Mouse (Mus musculus): ENCODE measurements at regions not wholly inside any gene's neighbourhood (a gene's known extent, or its start where the extent isn't known, plus 50 kb on each side); places are given as distances from the start of the nearest gene placed in this dataset.

DNA sequence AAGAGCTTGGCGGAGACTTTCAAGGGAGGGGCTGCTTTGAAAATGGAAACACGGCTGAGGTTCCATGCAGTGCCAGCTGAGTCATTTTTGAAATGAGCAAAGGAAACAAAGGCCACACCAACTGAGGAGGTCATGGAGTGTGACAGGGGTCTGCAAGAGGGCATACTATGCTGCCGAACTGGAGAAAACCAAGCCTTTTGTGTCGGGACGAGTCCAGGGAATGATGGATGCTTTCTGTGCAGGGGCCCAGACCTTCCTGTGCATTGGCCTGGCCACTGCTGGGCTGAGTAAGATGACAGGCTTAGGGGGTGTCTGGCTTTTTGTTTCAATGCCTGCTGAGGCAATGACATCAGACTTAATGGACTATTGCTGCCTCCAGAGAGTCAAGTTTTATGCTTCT, 203.8 kb upstream of the Ubash3b start:
- no peak for DNase-seq

DNA sequence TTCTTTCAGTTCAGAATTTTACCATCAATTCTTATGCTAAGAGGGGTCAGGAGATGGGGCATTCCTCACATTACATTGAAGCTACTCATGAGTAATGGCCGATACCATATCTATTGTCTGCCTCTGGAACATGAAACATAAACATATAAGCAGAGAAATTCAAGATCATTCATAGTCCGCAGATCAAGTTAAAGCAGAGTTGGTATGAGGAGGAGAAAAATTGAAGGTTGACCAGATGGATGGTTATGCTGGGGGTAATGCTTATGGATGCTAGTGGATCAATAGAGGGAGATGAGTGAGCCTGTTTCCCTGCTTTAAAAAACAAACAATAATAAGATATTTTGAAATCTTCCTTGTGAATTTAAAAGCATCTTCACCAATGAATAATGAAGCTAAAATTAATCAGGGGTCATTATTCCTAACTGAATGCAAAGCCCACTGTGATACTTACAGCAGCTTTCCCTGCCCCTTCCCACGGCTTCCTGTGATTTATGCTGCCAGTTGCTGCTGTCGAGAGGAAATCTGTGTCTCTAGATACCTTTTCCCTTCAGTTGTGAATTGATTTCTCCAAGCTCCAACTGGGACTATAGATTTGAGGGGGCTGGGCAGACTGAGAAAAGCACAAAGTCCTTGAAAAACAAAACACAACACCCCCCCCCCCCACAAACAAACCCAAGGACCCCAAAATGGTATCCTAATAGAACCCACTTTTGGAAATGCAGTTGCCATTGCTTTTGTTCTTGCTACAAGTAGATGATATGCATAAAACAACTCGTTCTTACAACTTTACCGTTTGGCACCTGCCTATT, 203.1 kb upstream of the Ubash3b start:
- no peak for DNase-seq

DNA sequence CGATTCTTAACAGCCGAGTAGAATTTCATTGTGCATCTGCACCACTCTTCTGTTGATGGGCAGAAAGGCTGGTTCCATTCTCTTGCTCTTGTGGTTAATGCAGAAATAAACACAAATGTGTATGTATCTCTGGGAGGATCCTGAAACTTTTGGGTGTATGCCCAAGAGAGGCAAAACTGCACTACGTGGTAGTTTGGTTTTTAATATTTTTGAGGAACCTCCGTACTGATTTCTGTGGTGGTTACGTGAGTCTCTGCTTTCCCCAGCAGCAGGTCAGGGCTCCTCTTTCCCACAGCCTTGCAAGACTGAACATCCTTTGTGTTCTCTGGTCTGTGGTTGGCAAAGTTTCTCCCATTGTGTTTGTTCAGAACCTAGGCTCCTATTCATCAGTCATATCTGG, 198.9 kb upstream of the Ubash3b start:
- no peak for DNase-seq

DNA sequence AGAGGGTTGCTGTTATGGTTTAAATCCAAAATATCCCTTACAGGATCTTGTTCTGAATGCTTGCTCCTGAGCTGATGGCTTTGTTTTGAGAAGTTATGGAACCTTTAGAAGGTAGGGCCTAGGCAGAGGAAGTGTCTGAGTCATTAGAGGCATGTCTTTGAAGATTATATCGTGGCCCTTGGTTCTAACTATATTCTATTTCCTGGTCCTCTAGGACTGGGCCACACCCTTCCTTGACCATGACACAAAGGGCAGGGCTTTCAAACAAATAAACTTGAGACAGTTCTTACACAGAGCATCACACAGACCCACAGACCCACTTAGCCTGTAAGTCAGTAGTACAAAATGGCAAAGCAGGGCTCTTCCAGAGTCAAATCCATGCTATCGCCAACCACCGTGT, 197.8 kb upstream of the Ubash3b start:
- no peak for DNase-seq

DNA sequence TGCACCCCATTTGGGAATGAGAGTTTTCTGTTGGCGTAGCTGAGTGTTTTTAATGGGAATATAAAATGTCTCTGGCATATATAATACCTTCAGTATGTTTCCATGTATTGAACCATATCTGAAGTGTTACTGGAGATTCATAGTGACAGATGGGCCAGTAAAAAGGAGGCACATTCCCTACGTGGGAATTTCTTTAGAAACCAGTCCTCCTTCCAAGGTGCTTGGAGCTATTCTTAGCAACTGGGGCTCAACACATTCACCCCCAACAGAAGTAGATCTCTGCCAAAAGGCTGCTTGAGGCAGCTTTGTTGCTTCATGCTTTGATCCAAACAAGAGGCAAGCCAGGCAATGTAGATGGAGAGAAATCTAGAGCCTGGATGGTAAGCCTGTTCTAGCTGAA, 183.8 kb upstream of the Ubash3b start:
- no peak for DNase-seq

DNA sequence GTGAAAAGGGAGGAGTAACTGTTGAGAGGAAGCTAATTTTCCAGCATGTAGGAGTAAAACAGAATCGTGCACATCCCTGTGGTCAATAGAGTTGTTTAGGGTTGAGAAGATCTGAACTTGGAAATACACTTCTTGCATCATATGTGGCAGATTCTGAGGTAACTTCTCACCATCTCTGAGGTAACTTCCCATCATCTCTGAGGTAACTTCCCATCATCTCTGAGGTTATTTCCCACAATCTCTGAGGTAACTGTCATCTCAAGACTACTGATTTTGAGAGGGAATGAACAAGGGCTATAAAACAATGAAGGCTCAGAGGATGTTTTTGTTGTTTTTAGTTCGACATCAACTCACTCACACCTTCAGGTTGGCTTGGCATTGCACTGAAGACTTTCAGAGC, 175.9 kb upstream of the Ubash3b start:
- no peak for DNase-seq

DNA sequence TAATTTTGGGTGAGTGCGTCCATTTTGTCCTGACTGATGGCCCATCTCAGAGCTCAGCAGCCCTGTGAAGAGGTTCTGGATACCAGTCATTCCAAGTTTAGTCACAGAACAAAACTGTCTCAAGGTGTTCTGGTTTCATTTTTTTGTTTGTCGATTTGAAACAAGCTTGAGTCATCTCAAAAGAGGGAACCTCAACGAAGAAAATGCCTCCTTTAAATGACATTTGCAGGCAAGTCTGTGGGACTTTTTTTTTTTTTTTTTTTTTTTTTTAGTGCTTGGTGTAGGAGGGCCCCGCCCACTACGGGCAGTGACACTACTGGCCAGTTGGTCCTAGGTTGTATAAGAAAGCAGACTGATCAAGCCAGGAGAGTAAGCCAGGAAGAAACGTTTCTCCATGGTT, 175.3 kb upstream of the Ubash3b start:
- no peak for DNase-seq

DNA sequence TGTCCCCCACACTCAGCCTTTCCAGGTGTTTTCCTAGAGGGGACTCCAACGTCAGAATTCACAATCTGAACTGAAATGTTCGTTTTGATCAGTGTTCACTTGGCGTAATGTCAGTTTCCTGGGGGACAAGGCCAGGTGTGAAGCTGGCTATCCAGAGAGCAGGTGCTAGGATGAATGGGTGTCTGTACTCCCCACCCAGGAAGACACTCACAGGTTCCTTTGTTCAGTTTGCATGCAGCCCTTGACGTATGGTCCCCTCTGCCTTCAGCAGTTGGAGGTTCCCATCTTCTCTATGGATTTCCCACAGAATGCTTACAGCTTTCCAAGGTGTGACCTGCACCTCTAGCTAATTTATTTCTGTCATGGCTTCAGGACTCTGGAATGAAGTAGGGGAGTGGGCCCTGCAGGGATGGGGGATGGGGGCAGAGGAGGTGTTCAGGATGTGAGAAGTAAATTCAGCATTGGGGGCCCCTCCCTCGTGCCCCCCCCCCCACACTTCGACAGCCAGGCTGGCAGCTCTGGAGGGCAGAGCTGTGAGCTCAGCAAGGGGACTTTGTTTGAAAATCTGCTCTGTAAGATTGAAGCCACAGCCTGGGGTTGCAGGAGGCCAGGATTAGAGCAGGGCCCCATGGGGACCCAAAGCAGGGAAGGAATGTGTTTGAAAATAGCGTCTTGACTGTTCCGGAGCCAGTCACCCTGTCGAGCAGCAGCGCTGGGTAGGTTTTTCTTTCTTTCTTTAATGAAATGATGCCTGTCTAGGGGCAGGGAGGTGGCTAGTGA, 173.2 kb upstream of the Ubash3b start:
- DNase-seq, result no peak

DNA sequence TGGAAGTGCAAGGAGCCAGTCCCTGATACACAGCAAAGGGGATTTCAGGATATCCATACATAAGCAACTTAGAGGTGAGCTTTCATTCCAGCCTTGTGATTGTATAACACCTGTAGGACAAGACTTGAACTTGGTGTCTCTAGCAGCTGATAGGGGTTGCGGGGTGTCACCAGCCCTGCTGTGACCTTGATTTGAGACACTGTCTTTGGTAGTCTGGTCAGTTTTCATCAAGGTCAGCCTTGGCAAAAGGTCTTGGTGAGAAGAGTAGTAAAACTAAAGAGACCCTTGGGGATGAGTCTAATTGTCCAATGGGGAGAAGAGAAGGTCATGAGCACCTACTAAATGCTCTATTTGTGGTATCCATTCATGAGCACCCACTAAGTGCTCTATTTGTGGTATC, 172.0 kb upstream of the Ubash3b start:
- no peak for DNase-seq

DNA sequence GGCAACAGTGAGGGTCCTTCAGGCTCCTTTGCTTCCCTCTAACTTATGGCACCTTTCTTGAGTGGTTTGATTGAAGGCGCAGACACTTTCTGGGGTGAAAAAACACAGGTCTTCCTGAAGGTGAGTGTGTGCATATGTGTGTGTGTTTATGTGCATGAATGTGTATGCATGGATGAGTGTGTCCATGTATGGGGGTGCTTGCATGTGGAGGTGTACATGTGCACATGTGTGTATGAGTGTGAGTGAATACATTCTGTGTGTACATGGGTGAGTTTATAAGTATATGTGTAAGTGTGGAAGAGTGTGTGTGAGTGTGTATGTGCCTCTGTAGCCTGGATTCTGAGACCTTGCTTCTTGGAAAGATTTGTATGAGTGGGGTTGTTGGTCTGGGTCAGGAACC, 167.5 kb upstream of the Ubash3b start:
- no peak for DNase-seq

DNA sequence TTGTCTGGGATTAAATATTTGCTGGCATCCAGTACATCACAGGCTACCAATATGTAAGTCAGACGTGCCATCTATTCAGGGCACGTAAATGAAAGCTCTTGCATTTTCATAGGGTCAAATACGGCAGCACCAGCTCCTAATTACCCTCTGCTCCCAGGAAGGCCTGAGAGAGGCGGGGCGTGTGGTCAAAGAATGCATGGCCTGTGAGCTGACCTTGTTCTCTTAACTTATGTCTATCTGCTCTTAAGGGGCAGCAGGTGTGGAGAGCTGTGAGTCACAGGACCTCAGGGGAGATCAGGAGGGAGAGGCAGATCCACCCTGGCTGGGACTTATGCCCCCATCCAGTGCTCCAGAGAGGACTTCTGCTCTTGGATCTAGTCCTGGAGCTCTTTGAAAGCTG, 167.0 kb upstream of the Ubash3b start:
- no peak for DNase-seq

DNA sequence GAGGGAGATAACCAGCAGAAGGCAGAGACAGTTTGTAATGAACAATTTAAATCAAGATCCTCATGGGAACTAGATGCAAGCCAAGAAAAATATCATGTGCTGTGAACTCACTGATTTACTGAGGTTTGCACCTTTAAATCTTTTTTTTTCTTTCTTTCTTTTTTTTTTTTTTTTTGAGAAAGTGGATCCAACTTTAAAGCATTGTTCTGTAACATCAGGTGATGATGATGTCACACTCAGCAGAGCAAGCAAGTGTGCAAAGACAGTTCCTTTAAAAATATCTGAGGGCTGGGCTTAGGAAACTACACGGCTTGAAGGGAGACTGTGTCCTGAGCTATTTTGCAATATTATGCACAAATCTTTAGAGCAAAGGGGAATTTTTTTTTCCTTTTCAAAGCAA, 166.6 kb upstream of the Ubash3b start:
- DNase-seq, result no peak

DNA sequence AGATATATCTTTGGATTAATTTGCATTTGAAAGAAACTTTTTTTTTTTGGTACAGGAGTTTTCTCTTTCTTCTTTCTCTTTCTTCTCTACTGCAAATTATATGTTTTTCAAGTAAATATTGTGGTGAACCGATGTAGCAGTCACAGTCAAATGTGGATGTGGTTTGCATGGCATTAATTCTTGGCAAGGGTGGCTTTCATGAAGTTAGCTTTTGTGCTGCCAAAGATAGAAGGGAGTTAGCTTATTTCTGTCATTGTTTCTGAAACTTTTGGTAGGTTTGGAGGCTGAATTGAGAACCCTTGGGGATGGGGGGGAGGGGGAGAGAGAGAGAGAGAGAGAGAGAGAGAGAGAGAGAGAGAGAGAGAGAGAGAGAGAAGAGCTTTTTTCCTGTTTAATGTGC, 166.1 kb upstream of the Ubash3b start:
- no peak for DNase-seq

DNA sequence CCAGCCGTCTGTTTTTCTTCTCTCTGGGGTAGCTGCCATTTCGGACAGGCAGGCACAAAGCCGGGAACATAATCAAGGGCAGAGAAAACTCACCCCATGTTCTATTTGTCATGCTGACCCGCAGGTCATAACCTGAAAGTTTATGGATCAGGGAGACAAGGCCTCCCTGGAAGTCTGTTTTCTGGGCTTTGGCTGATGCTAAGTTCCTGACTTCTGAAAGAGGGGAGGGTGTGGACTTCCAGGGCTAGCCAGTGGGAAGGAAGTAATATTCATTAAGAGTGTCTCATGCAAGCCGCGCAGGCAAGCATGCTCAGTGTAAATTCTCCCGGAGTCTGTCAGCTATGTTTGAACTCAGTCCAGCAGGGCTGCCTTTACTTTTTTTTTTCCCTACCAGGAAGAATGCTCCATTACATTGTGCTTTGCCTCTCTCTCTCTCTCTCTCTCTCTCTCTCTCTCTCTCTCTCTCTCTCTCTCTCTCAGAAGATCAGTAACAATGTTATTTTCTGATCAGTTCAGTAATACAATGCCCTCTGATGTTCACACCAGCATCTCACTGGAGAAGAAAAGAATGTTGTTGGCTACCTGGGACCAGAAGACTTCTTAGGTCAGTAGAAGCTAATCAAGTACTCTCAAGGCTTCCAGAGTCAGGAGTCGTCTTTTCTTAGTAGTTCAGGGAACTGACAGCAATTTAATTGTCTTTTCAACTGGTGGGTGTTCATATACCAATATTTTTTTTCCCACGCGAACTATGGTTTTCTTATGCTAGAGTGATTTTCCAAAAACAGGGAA, 165.5 kb upstream of the Ubash3b start:
- DNase-seq, result peak; percentile 20 to 49

DNA sequence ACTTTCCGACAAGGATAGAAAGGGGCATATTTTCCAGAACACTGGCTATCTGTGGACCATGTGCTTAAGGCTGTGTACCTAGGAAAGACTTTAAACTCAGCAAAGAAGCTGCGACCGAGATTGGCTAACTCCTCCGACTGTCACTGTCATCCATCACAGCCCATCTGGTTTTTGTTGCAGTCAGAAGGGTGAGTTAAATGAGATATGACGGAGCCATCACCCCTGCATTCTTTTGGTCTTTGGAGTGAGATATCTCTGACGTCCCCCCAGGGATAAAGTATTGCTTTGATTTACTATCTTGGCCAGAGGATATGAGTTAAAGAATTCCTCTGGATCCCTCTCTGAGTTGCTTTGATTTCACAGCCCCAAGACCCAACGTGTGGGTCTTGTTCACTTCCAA, 160.0 kb upstream of the Ubash3b start:
- no peak for DNase-seq

DNA sequence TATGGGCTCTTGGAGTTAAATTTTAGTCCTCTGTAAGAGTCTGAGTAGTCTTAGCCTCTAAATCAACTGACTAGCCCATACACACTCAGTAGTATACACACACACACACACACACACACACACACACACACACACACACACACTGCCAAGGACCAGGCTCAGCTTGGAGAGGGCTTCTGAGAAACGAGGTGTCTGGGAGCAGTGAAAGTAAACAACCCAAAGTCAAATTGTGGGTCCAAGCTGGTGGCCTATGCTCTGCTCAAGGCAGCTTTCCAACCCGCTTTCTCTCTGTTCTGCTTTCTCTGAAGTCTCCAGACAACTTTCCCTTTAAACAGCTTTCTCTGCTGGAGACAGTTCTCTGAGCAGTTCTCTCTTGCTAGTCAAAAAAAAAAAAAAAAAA, 157.6 kb upstream of the Ubash3b start:
- no peak for DNase-seq

DNA sequence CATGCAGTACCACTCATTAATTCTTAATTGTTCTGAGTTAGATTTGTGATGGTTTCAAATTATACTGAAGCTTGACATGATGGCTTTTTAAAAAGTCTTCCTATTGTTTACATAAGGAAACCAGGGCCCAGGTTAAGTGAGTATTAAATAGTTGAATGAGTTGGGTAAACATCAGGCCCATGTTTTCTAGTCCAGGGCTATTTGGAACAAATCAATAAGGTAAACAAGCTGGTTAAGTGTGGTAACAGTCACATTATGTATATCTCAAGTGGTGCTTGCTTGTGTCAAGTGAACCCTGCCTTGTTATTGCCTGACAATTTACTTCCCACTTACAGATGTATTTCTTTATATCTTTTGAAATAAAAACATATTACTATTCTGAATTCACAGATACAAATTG, 144.7 kb upstream of the Ubash3b start:
- DNase-seq, result no peak

DNA sequence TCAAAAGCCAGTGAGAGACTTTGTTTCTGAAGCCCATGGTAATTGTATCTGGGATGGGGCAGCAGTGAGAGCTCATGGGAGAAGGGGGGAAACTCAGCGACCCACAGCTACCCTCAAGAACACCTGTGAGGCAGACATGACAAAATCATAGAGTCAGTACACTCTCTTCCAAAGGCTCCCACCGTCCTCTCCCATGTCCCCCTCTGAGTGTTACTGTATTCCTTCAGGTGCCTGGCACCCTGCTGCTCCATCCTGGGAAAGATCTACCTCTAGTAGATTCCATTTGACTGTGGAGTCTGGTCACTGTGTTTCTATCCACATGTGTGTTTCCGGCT, 142.0 kb upstream of the Ubash3b start:
- DNase-seq, result no peak

DNA sequence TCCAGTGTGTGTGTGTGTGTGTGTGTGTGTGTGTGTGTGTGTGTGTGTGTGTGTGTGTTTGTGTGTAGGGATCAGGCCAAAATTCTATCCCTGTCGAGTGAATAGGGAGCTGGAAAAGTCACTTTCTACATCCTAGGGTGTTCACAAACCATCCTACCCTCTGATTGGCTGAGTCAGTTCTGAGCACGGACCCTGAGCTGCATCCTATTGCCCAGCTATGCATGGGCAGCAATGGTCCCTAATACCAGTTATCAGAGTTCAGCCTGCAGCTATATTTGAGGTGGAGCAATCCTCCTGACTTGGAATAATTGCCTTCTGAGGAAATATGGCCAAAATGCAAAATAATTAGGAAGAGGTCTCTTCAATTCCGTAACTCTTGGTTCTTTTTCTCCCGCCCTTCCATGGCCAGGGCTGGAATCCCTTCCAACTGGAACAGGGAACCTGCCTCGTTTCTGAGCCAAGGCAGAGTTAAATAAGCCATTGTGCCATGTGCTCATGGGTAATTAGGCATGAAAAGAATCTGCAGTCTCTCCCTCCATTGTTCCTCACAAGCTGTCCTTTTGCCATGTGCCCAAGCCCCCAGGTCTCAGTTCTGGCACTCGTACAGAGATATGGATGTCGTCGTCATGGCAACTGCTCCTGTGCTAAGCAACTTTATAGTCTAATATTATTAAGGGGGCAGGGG, 141.5 kb upstream of the Ubash3b start:
- DNase-seq, result no peak

DNA sequence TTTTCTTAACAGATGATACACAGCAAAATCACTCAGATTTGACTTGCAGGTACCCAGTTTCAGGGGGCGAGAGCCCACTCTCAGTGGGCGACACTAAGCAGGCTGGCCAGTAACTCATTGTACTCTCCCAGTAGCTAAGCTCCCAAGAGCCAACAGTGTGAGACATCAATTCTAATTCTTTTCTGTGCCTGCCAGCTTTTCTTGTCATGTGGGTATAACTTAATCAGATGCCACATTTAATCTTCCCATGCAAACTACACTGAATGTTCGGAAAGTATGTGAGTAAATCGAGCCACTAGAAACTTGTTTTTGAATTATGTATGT, 124.6 kb upstream of the Ubash3b start:
- no peak for DNase-seq

DNA sequence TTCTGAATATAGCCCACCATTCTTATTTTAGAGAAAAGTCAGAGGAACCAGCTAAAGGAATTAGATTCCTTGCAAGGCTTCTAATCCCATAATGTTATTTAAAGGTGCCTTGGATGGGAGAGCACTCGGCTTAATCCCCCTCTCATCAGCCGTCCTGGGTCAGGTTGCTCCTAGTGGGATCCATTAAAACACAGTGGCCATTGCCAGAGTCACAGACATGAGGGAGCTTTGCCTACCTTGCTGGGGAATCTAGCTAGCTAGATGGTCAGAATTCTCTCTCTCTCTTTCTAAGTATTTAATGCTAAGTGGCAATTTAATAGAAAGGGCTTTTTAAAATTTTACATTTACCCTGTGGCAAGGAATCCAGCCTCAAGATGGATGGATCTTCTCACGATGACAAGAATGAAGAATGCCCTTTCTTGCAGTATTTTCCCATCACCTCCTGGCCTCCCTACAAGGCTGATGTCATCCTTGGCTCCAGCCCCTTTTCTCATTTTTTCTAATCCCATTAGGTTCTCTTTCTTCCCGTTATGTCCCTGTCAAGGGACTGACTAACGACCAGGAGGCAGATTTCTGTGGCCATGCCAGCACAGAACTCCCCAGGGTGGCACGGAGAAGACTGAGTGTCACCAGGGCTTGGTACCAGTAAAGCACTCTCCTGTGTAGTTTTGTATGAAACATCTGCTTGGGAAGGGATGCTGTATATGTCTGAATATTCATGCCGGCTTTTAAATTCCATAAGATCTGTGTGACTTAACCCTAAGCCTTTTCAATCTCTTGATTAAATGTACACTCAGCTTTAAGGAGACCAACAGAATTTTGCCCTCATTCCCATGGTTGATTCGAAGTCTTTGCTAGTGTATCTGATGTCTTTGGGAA, 124.0 kb upstream of the Ubash3b start:
- DNase-seq, result no peak

DNA sequence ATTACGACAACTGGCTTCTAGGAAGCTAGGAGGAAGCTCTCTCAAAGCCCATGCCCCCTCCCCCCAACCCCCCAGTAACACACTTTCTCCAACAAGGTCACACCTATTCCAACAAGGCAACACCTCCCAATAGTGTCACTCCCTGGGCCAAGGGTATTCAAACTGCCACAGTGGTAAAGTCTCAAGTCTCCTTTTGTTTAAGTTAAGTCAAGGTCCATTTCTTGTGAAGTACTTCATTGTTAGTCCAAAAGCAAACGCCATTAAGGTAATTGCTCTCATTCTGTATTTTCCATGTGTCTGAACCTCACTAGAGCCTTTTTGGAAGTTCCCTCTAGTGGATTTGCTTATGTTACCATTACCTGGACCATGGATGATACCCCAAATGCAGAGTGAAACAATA, 116.2 kb upstream of the Ubash3b start:
- no peak for DNase-seq
